Mouse (Mus musculus) activated CD4-positive, CD25-positive, alpha-beta regulatory T cell, adult 9 weeks (primary cell): ENCODE measurements around the gene Wnt5a. TPM values are rescaled to one million over a fixed set of nuclear protein-coding genes. Genes with fewer than 3 reads are reported as not detected.

ENCODE experiments used
- polyA plus RNA-seq: library from polyadenylated mRNA; unstranded; fragments of 100-300 nt; shearing (Covaris generic); gene quantifications from one replicate; pipeline ENCODE4 v1.2.1, GENCODE M21; 2017

Gene Wnt5a
- not detected for polyA plus RNA-seq

GRCm38 (mm10) chr14:28504101-28505050 lies at the start of gene Wnt5a:
Gene Wnt5a, plus strand, starts transcription at chr14:28504750.

